In genomic region chr10:18742086-18742485, GRCm38 (mm10) we compare ENCODE assay signal across 13 mouse cellular contexts. TPM values are rescaled to one million over a fixed set of nuclear protein-coding genes. Genes with fewer than 3 reads are reported as not detected.
DNase-seq lines count a peak whose midpoint lies in the region; ATAC-seq and TF ChIP-seq lines count a peak whose summit lies in the region.
"Had no signal": no experiment of that assay in that cellular context is flagged by ENCODE, and none has a peak within 500 bp of the region (broad histone marks: within the 10 kb centered on the region; RNA-seq: fewer than 3 reads in every experiment).

No protein-coding gene starts in this region.

- no peaks in the 10 kb centered on the region for H3K9me3 ChIP-seq in hindbrain, embryonic 16.5 days (ENCODE audit: control insufficient read depth, low read length)
- H3K9me3 ChIP-seq: embryonic facial prominence, embryonic 13.5 days had no signal

- H3K36me3 ChIP-seq in hindbrain, embryonic 16.5 days (ENCODE audit: control insufficient read depth, insufficient read depth, low read length): no peaks in the 10 kb centered on the region
- H3K36me3 ChIP-seq: embryonic facial prominence, embryonic 13.5 days had no signal

- no peak for ATAC-seq in hindbrain, embryonic 16.5 days

- peak overlapping the region; percentile 57 for H3K4me2 ChIP-seq in hindbrain, embryonic 16.5 days (ENCODE audit: low read length)

- peak overlapping the region; percentile 82 for H3K9ac ChIP-seq in hindbrain, embryonic 16.5 days (ENCODE audit: low read depth, low read length)
- H3K9ac ChIP-seq: embryonic facial prominence, embryonic 13.5 days had no signal

- no peaks in the 10 kb centered on the region for H3K27me3 ChIP-seq in hindbrain, embryonic 16.5 days (replicated peaks; ENCODE audit: control insufficient read depth, insufficient read depth, low read length)

- TF ChIP-seq CTCF in left cerebral cortex, adult 2 months (IDR thresholded peaks at IDR 0.05): no peak

- peak overlapping the region; percentile 71 for H3K27ac ChIP-seq in left cerebral cortex, adult 2 months
- H3K27ac ChIP-seq in hindbrain, embryonic 16.5 days (ENCODE audit: low read depth, low read length): peak overlapping the region; percentile 91
- H3K27ac ChIP-seq: embryonic facial prominence, embryonic 13.5 days had no signal

- intact Hi-C loops in left cerebral cortex, adult 2 months (cut with DNase I): loop anchor here (5.0 to 10.0 kb wide), 3 partner anchors 80 to 287 kb away; no protein-coding TSS in a partner anchor
- intact Hi-C loops in heart, postnatal 36 days (cut with DNase I): no loop called here

- WGBS in hindbrain, embryonic 16.5 days: 41% methylated on average over 6 of the region's 6 CpGs

- peak; percentile 55 for DNase-seq in cerebellum, adult 9-10 months
- no peak for DNase-seq in cerebellum, adult 9-11 months
- DNase-seq in left cerebral cortex, adult 2 months (ENCODE audit: extremely low spot score in 1 of 2, low spot score in 2 of 2): no peak
- DNase-seq in left cerebral cortex, adult 11 months (ENCODE audit: low spot score): no peak
- peak; percentile 22 for DNase-seq in retina, embryonic 14.5 days (ENCODE audit: low spot score)
- DNase-seq in heart, postnatal 36 days: no peak
- no peak for DNase-seq in left cerebral cortex, adult 9 months (ENCODE audit: low spot score in 2 of 2)
- DNase-seq: adrenal gland, postnatal 25 days; left cerebral cortex, postnatal 4 days had no signal

- peaks cover 8% of the 10 kb centered on the region; the same call in 1 of the 2 replicates for H3K4me1 ChIP-seq in hindbrain, embryonic 16.5 days (ENCODE audit: control insufficient read depth, insufficient read depth, low read depth, low read length)

- peak overlapping the region; percentile 74 for H3K4me3 ChIP-seq in left cerebral cortex, adult 2 months
- peak overlapping the region; percentile 68 for H3K4me3 ChIP-seq in hindbrain, embryonic 16.5 days (ENCODE audit: low read length)
- H3K4me3 ChIP-seq: embryonic facial prominence, embryonic 13.5 days had no signal

RNA-seq across cellular contexts. Expression of gene Arfgef3, which starts 1.7 kb away (rescaled TPM):
- 100 to 1,000 TPM; 106 to 111 TPM for total RNA-seq in left cerebral cortex, adult 2 months (2021)
- polyA plus RNA-seq in hindbrain, embryonic 16.5 days (2015; fragmentation: Nextera tagmentation; extraction: Ambion mirVana): 6.3 and 6.5 TPM in 2 replicates
- total RNA-seq in heart, postnatal 36 days (2021): under 1 TPM; 0.22 to 0.33 TPM

RNA-seq across cellular contexts. Expression of gene Gm4922, which starts 44.5 kb away (rescaled TPM):
- total RNA-seq in left cerebral cortex, adult 2 months (2021): not detected
- polyA plus RNA-seq in hindbrain, embryonic 16.5 days (2015; fragmentation: Nextera tagmentation; extraction: Ambion mirVana): 0.48 and 0.55 TPM in 2 replicates
- not detected for total RNA-seq in heart, postnatal 36 days (2021)
- total RNA-seq: adrenal gland, postnatal 25 days; left cerebral cortex, postnatal 4 days; megakaryocyte progenitor cell, adult 5-6 weeks had no signal
- polyA plus RNA-seq: embryonic facial prominence, embryonic 13.5 days; gonadal fat pad, adult 2 months had no signal

Comparison
In these comparisons a context has a peak if more than half of its experiments do, and no peak if none do; other contexts are left out.
1. DNase-seq: peak in cerebellum, adult 9-10 months (single experiment) and retina, embryonic 14.5 days (single experiment); none in cerebellum, adult 9-11 months (single experiment), left cerebral cortex, adult 2 months (0 of 2), left cerebral cortex, adult 11 months (single experiment), heart, postnatal 36 days (0 of 2) and left cerebral cortex, adult 9 months (0 of 2).
2. RNA of gene Arfgef3, which starts 1.7 kb away (total RNA-seq): 106 to 111 TPM in left cerebral cortex, adult 2 months; 0.22 to 0.33 TPM in heart, postnatal 36 days; every median in the first group is over 10 times any median in the second.